ENCODE assay signal across 9 mouse cellular contexts in genomic region chr8:48555546-48556141, GRCm38 (mm10).
A peak's percentile ranks its signal among the peaks of the same experiment; 100 is the strongest.
DNase-seq lines count a peak whose midpoint lies in the region; ATAC-seq and TF ChIP-seq lines count a peak whose summit lies in the region.
"Had no signal": no experiment of that assay in that cellular context is flagged by ENCODE, and none has a peak within 500 bp of the region (broad histone marks: within the 10 kb centered on the region; RNA-seq: fewer than 3 reads in every experiment).

No protein-coding gene starts in this region.

- H3K4me2 ChIP-seq in hindbrain, postnatal 0 days (ENCODE audit: low read depth, low read length), result peak overlapping the region; percentile 85
- peak overlapping the region; percentile 82 for H3K4me2 ChIP-seq in neural tube, embryonic 12.5 days (replicated peaks)

- H3K36me3 ChIP-seq in megakaryocyte, embryonic 14.5 days (replicated peaks; ENCODE audit: low read length), result no peaks in the 10 kb centered on the region
- no peaks in the 10 kb centered on the region for H3K36me3 ChIP-seq in hindbrain, postnatal 0 days (ENCODE audit: insufficient read depth, low read length)
- H3K36me3 ChIP-seq in limb, embryonic 10.5 days, result no peaks in the 10 kb centered on the region
- H3K36me3 ChIP-seq in neural tube, embryonic 12.5 days, result no peaks in the 10 kb centered on the region
- H3K36me3 ChIP-seq: G1E had no signal

- H3K27ac ChIP-seq in hindbrain, postnatal 0 days, result peak overlapping the region; percentile 83
- peak overlapping the region; percentile 99 for H3K27ac ChIP-seq in limb, embryonic 10.5 days
- peak overlapping the region; percentile 89 for H3K27ac ChIP-seq in neural tube, embryonic 12.5 days

- peak; percentile 27; the same call in 1 of the 2 replicates for TF ChIP-seq CTCF in hindbrain, postnatal 0 days (IDR thresholded peaks at IDR 0.05; ENCODE audit: low read depth)

- no peak for ATAC-seq in megakaryocyte, adult 5-6 weeks (ENCODE audit: poor library complexity, severe bottlenecking)
- peak; percentile 46 for ATAC-seq in common myeloid progenitor, adult 5-6 weeks (replicated peaks; ENCODE audit: low read depth, poor library complexity, severe bottlenecking)
- ATAC-seq in hindbrain, postnatal 0 days, result peak; percentile 87
- ATAC-seq in neural tube, embryonic 12.5 days (ENCODE audit: low FRiP score, low read depth), result peak; percentile 88

- peak; percentile 5 to 30 for DNase-seq in gastrocnemius, adult 8-10 months (ENCODE audit: low spot score in 2 of 2)
- peak; percentile 71 for DNase-seq in hindbrain, postnatal 0 days (ENCODE audit: low spot score)
- peak; percentile 81 for DNase-seq in limb, embryonic 10.5 days (ENCODE audit: low spot score)
- no peak for DNase-seq in spleen, adult 12 weeks (ENCODE audit: low spot score)

- H3K9me3 ChIP-seq in megakaryocyte, embryonic 14.5 days, result 0 out of 2 replicates have a peak, but pooled peaks cover 4% of the 10 kb centered on the region
- no peaks in the 10 kb centered on the region for H3K9me3 ChIP-seq in hindbrain, postnatal 0 days (ENCODE audit: low read length)
- no peaks in the 10 kb centered on the region for H3K9me3 ChIP-seq in limb, embryonic 10.5 days (replicated peaks)
- no peaks in the 10 kb centered on the region for H3K9me3 ChIP-seq in neural tube, embryonic 12.5 days

- H3K27me3 ChIP-seq in megakaryocyte, embryonic 14.5 days (replicated peaks), result peaks cover 29% of the 10 kb centered on the region
- no peaks in the 10 kb centered on the region for H3K27me3 ChIP-seq in hindbrain, postnatal 0 days (ENCODE audit: insufficient read depth, low read length)
- H3K27me3 ChIP-seq in limb, embryonic 10.5 days (ENCODE audit: low read depth, poor library complexity, severe bottlenecking), result no peaks in the 10 kb centered on the region
- no peaks in the 10 kb centered on the region for H3K27me3 ChIP-seq in neural tube, embryonic 12.5 days (replicated peaks)

- peaks cover 10% of the 10 kb centered on the region for H3K4me1 ChIP-seq in megakaryocyte, embryonic 14.5 days
- no peaks in the 10 kb centered on the region for H3K4me1 ChIP-seq in hindbrain, postnatal 0 days (ENCODE audit: insufficient read depth, low read length)
- peaks cover 30% of the 10 kb centered on the region for H3K4me1 ChIP-seq in limb, embryonic 10.5 days
- no peaks in the 10 kb centered on the region for H3K4me1 ChIP-seq in neural tube, embryonic 12.5 days

- under 1% methylated on average over 54 of the region's 55 CpGs for WGBS in hindbrain, postnatal 0 days
- WGBS in limb, embryonic 10.5 days, result under 1% methylated on average over 55 of the region's 55 CpGs
- under 1% methylated on average over 55 of the region's 55 CpGs for WGBS in neural tube, embryonic 12.5 days

- peak overlapping the region; percentile 78 for H3K4me3 ChIP-seq in megakaryocyte, embryonic 14.5 days (replicated peaks)
- H3K4me3 ChIP-seq in hindbrain, postnatal 0 days (ENCODE audit: low read length), result peak overlapping the region; percentile 56
- H3K4me3 ChIP-seq in limb, embryonic 10.5 days, result peak overlapping the region; percentile 89
- H3K4me3 ChIP-seq in neural tube, embryonic 12.5 days, result peak overlapping the region; percentile 76

- H3K9ac ChIP-seq in hindbrain, postnatal 0 days (replicated peaks; ENCODE audit: low read length), result peak overlapping the region; percentile 70
- H3K9ac ChIP-seq in neural tube, embryonic 12.5 days, result peak overlapping the region; percentile 79
